Mouse (Mus musculus) megakaryocyte, embryonic 14.5 days (primary cell): ENCODE data around the gene Gtpbp4.

Source experiments
- FLI1 ChIP-seq: IDR thresholded peaks from 2 replicates; pipeline ENCODE4 v1.6.1; 2012; ENCODE audit warnings: low read length, inconsistent platforms, mixed read lengths
- GATA1 ChIP-seq: IDR thresholded peaks from 3 replicates; pipeline ENCODE4 v1.6.1; 2012; ENCODE audit warnings: mixed read lengths, low read length, inconsistent platforms, borderline replicate concordance

- TF ChIP-seq GATA1 (no peak), FLI1 (no peak)
Measured at GRCm38 (mm10) chr13:8972369-8972768, 23.5 kb downstream of the Gtpbp4 start.
